Mouse (Mus musculus) heart, adult 2 months (tissue): ENCODE measurements around the gene Btbd11.

Experiments
- CTCF ChIP-seq: fragments of 200-600 bp; IDR thresholded peaks from 2 replicates; pipeline ENCODE4 v1.8.1; 2022; ENCODE audit warnings: antibody characterized with exemption, mild to moderate bottlenecking, moderate library complexity
- EP300 ChIP-seq: fragments of 200-500 bp; IDR thresholded peaks from 2 replicates; pipeline ENCODE4 v1.6.1; 2011; ENCODE audit warnings: low read depth, low read length, control low read depth; ENCODE audit not compliant: insufficient read depth
- POLR2A ChIP-seq: fragments of 200-500 bp; IDR thresholded peaks from 2 replicates; pipeline ENCODE4 v1.6.1; 2011; ENCODE audit warnings: mild to moderate bottlenecking, low read depth, low read length, control low read depth; ENCODE audit not compliant: insufficient read depth

DNA sequence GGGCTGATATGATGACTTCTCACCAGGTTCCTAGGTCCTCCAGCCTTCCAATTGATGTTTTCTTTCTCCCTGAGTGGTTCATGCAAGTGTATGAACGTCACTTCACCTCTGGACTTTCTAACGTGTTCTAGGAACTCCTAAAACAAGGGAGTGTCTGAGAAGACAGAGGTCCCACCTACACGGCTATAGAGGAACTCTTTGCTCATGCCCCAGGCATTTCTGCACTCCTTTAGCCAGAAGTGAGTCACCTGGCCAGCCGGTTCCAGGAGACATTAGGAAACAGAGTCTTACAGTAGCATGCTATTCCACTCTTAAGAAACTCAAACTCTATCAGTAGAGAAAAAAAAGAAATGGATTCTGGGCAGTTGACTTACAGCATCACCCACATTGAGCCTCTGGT is 14.5 kb upstream of the Btbd11 start:
- TF ChIP-seq CTCF: no peak
- TF ChIP-seq POLR2A: no peak
- no peak for TF ChIP-seq EP300
